ENCODE assay signal across 25 mouse cellular contexts in genomic region chr3:138807795-138808194, GRCm38 (mm10).
DNase-seq lines count a peak whose midpoint lies in the region; ATAC-seq lines count a peak whose summit lies in the region.
"Had no signal": no experiment of that assay in that cellular context is flagged by ENCODE, and none has a peak within 500 bp of the region (broad histone marks: within the 10 kb centered on the region; RNA-seq: fewer than 3 reads in every experiment).

No protein-coding gene starts in this region.

- ATAC-seq in heart, embryonic 15.5 days (replicated peaks; ENCODE audit: insufficient number of reproducible peaks, insufficient read depth, low FRiP score, low read depth) = 0 out of 2 replicates have a peak, but pooled peaks have one; percentile 45
- ATAC-seq: activated CD4-positive, CD25-positive, alpha-beta regulatory T cell, adult 4 months; forebrain, embryonic 16.5 days; inflammation-experienced regulatory T-cells, adult 6 months had no signal

- peak overlapping the region; percentile 20; the same call in 1 of the 2 replicates for H3K27ac ChIP-seq in heart, embryonic 15.5 days
- H3K27ac ChIP-seq: embryonic facial prominence, embryonic 13.5 days; forebrain, embryonic 10.5 days; gastrocnemius, adult 2 months; hindbrain, embryonic 10.5 days; hindbrain, embryonic 15.5 days; liver, embryonic 14.5 days had no signal

- no peak overlapping the region for H3K9ac ChIP-seq in heart, embryonic 15.5 days
- H3K9ac ChIP-seq: embryonic facial prominence, embryonic 13.5 days; hindbrain, embryonic 15.5 days; liver, embryonic 14.5 days had no signal

- intact Hi-C loops in heart, postnatal 10 days (cut with DNase I) = no loop called here

- no peak overlapping the region for H3K4me2 ChIP-seq in heart, embryonic 15.5 days
- H3K4me2 ChIP-seq: embryonic facial prominence, embryonic 13.5 days; hindbrain, embryonic 15.5 days had no signal

- H3K9me3 ChIP-seq in heart, embryonic 15.5 days (replicated peaks) = no peaks in the 10 kb centered on the region
- H3K9me3 ChIP-seq: embryonic facial prominence, embryonic 13.5 days; forebrain, embryonic 10.5 days; hindbrain, embryonic 10.5 days; hindbrain, embryonic 15.5 days had no signal

- WGBS in heart, embryonic 15.5 days = 49% methylated on average over 4 of the region's 4 CpGs

- H3K27me3 ChIP-seq in heart, embryonic 15.5 days = no peaks in the 10 kb centered on the region
- H3K27me3 ChIP-seq: embryonic facial prominence, embryonic 13.5 days; hindbrain, embryonic 15.5 days had no signal

- H3K4me3 ChIP-seq in heart, embryonic 15.5 days = no peak overlapping the region
- H3K4me3 ChIP-seq: embryonic facial prominence, embryonic 13.5 days; forebrain, embryonic 10.5 days; gastrocnemius, adult 2 months; hindbrain, embryonic 10.5 days; hindbrain, embryonic 15.5 days had no signal

- H3K36me3 ChIP-seq in heart, embryonic 15.5 days = no peaks in the 10 kb centered on the region
- H3K36me3 ChIP-seq: embryonic facial prominence, embryonic 13.5 days; forebrain, embryonic 10.5 days; hindbrain, embryonic 10.5 days; hindbrain, embryonic 15.5 days had no signal

- peak; percentile 51 to 59 for DNase-seq in cerebellum, adult 18-20 months
- no peak for DNase-seq in cerebellum, postnatal 36 days
- no peak for DNase-seq in heart, postnatal 10 days
- DNase-seq in adrenal gland, postnatal 25 days = peak; percentile 35
- peak; percentile 64 for DNase-seq in brain, adult 2 months (ENCODE audit: low read depth, low spot score)
- DNase-seq: B cell, adult 2 months; gastrocnemius, adult 2 months; gastrocnemius, postnatal 36 days; heart, adult 18-20 months; kidney, adult 11 months; kidney, postnatal 14 days; layer of hippocampus, adult 9-11 months; liver; lung, adult 2 months; lung, postnatal 14 days; midbrain, embryonic 14.5 days had no signal

- peaks cover 5% of the 10 kb centered on the region for H3K4me1 ChIP-seq in heart, embryonic 15.5 days (replicated peaks)

Comparison
In these comparisons a context has a peak if more than half of its experiments do, and no peak if none do; other contexts are left out.
1. DNase-seq: peak in cerebellum, adult 18-20 months (2 of 2), adrenal gland, postnatal 25 days (single experiment) and brain, adult 2 months (single experiment); none in cerebellum, postnatal 36 days (0 of 2) and heart, postnatal 10 days (0 of 2).